Mouse (Mus musculus): ENCODE data around the gene Snap47.
"Not testable (repeated sequence)": the region's sequence is repeated elsewhere in the genome, so short reads cannot be mapped to it uniquely, and the experiment has no call there.

Gene Snap47

DNA sequence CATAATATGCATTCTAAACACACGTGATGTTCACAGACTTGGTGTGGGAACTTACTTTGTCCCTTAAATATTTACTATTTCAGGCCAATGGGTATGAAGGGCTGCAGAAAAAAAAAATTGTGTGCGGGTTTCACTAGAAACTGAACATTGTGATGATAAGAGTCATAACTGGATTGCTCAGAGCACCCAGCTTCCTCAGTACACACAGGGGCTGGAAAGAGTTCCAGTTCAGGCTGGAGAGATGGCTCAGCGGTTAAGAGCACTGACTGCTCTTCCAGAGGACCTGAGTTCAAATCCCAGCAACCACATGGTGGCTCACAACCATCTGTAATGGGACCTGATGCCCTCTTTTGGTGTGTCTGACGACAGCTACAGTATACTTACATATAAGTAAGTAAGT lies 83.0 kb downstream of the Snap47 start:
- not testable (repeated sequence) for DNase-seq (ENCODE audit: low read depth)

DNA sequence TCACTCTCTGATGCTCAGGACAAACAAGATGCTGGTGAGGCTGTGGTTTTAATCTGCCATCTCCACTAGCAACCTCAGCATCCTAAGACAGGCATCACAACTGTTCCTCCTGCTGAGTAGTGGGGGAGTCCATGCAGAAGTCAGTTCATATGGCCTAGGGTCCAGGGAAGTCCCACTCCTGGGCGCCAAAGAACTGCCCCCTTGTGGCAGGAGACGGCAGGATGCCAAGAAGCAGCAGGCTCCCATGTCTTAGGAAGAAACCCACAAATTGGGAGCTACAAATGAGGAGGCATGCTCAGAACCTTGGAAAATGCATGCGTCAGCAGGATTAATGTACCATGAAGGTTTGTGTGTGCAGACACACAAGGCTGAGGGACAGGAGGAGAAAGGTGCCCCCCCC lies 84.4 kb downstream of the Snap47 start:
- no peak for DNase-seq (ENCODE audit: low read depth)

DNA sequence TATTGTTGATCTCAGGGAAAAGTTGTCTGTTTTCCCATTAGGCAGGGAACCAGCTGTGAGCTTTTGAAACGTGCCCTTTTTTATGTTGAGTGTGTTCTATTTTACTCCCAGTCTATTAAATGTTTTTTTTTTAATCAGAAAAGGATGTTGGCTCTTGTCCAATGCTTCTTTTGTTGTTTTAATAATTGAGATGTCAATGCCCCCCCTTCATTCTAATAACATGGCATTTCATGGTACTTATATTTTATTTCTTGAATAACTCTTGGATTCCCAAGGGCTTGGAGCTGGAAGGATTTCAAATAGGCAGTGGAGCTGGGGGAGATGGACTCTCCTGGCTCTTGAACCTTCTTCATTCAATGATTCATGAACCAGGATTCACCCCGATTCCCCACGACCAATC lies 85.0 kb downstream of the Snap47 start:
- DNase-seq (ENCODE audit: low read depth), result no peak

DNA sequence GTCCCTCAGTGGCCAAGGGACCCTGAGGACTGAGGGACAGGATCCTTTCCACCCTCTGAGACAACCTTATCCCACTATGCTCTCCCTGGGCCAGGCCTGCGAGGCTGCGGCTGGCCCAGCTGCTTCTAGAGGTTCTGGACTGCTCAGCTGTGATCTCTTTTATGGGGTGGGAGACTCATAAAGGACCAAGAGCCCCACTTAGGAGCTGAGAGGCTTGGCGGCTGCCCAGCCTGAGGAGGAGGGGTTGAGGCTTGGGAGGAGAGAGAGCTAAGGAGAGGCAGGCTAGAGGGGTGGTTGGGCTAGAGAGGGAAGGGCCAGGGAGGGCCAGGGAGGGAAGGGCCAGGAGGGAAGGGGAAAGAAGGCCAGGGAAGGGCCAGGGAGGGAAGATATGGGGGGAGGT lies 86.6 kb downstream of the Snap47 start:
- no peak for DNase-seq (ENCODE audit: low read depth)

DNA sequence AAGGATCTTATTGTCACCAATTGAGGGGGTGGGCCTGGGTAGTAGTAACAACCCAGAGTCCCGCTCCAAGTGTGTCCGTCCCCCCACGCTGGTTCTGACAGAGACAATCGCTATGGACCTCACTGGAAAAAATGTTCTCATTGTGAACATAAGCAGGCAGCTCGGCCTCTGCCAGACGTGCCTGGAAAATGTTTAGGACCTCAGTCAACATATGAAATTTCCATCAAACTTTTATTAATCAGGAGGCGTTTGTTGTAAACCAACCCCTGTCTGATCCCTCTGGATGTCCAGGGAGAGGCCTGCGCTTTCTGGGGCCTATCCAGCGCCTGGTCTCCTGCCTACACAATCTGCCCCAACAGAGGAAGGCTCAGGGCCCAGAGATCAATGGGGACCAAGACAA lies 87.0 kb downstream of the Snap47 start:
- no peak for DNase-seq (ENCODE audit: low read depth)

DNA sequence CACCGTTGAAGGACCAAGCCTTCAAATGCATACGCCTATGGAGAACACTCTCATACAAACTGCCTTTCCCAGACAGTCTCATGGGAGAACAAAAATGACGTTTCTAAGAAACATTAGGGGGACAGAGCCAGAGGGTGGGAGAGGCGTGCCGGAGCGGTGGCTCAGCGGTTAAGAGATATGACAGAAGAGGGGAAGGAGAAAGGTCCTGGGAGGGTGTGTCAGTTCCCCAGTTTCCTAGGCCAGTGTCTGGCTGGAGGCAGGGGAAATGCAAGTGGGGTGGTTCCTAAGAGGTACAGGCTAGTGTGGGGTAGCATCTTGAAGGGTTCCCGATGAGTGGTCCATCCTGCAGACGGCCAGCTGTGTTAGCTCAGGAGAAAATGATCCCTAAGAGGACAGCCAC lies 89.7 kb downstream of the Snap47 start:
- no peak for DNase-seq (ENCODE audit: low read depth)

Data from c-Kit-positive CD71-positive TER-119-negative erythroid progenitor cells, embryonic 14.5 days (primary cell).